Mouse (Mus musculus): Measurements from ENCODE around the gene Mbl2. TPM values are rescaled to one million over a fixed set of nuclear protein-coding genes. Genes with fewer than 3 reads are reported as not detected.

Gene Mbl2
- 0.18 and 0.21 TPM in 2 replicates for total RNA-seq (2012; rRNA removed)

DNA sequence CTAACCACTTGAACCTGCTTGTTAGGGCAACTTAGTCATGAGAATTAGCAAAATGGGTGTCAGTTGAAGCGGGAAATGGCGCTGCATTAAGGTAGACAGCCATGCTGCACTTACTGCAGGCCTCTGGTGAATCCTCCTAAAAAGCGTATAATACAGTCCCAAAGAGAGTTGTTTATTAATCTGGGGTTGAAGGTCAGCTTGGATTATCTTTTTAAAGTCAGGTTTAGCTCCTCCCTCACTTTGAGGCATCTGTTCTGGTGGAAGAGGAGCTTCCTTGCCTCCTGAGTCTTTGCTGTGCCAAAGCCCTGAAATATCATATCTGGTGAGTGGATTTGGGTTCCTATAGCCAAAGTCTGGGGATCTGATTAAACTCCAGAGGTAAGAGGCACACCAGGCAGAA lies at the start of gene Mbl2:
TSS of gene Mbl2 (plus strand) at position 252 of the 400 bp plus-strand sequence.
- no peak for DNase-seq (ENCODE audit: low read depth, low spot score)
- no peak for TF ChIP-seq MAFK (IDR thresholded peaks at IDR 0.05; ENCODE audit: insufficient read depth, low read depth, low read length)
- TF ChIP-seq ZC3H11A (IDR thresholded peaks at IDR 0.05; ENCODE audit: borderline replicate concordance, low read depth, low read length), result no peak
- TF ChIP-seq ZNF384 (IDR thresholded peaks at IDR 0.05; ENCODE audit: low read depth, low read length), result no peak
- TF ChIP-seq HCFC1 (IDR thresholded peaks at IDR 0.05; ENCODE audit: borderline replicate concordance, insufficient read depth, low read length), result no peak
- no peak for TF ChIP-seq CHD2 (IDR thresholded peaks at IDR 0.05; ENCODE audit: low read depth, low read length)
- Histone ChIP-seq H3K27ac (ENCODE audit: insufficient read depth, low read depth, low read length, poor library complexity, severe bottlenecking) (no peak within 1 kb of the TSS), H3K36me3 (ENCODE audit: control insufficient read depth, insufficient read depth, low read length, poor library complexity, severe bottlenecking) (no peaks in the 10 kb centered on the region), H3K9me3 (ENCODE audit: control insufficient read depth, insufficient read depth, low read depth, low read length) (no peaks in the 10 kb centered on the region), H3K9ac (ENCODE audit: insufficient read depth, low read depth, low read length, poor library complexity, severe bottlenecking) (no peak within 1 kb of the TSS), H3K4me3 (ENCODE audit: insufficient read depth in 1 of 2, low read depth in 1 of 2, low read length in 2 of 2, poor library complexity in 1 of 2, severe bottlenecking in 1 of 2) (no peak within 1 kb of the TSS), H3K4me1 (ENCODE audit: control insufficient read depth in 2 of 2, insufficient read depth in 2 of 2, low read length in 2 of 2, poor library complexity in 1 of 2) (no peaks in the 10 kb centered on the region)
- in situ Hi-C loops (cut with MboI; ENCODE audit: low sequenced_read_pairs in 2 of 2, unreplicated experiment in 2 of 2), result no loop called here

DNA sequence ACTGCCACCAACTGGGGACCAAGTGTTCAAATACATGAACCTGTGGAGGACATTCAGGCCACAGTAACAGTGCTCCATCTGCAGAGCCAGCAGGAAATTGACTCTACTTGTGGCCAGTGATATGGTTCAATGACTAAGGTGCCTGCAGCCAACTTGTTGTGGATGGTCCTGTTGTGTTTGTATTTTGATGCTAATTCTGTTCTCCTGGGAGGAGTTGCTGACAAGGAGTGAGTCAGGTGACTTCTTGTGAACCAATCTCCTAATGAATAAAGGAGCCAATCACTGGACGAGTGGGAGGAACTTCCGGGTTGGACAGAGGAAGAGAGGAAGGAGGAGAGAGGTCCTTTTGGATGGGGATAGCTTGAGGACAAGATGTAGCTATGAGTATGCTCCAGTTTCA lies 47.2 kb upstream of the Mbl2 start:
- in situ Hi-C loops (cut with MboI; ENCODE audit: low sequenced_read_pairs in 2 of 2, unreplicated experiment in 2 of 2), result no loop called here
- H3K4me1 ChIP-seq (ENCODE audit: control insufficient read depth in 2 of 2, insufficient read depth in 2 of 2, low read length in 2 of 2, poor library complexity in 1 of 2), result peaks cover 3 to 4% of the 10 kb centered on the region in 2 experiments; a peak in 1 of 4 replicates
- H3K9me3 ChIP-seq (ENCODE audit: control insufficient read depth, insufficient read depth, low read depth, low read length), result no peaks in the 10 kb centered on the region
- H3K4me3 ChIP-seq (ENCODE audit: insufficient read depth in 1 of 2, low read depth in 1 of 2, low read length in 2 of 2, poor library complexity in 1 of 2, severe bottlenecking in 1 of 2), result peak overlapping the region; percentile 70 to 72
- no peak overlapping the region for H3K9ac ChIP-seq (ENCODE audit: insufficient read depth, low read depth, low read length, poor library complexity, severe bottlenecking)
- peak overlapping the region; percentile 41 for H3K27ac ChIP-seq (ENCODE audit: insufficient read depth, low read depth, low read length, poor library complexity, severe bottlenecking)
- no peak for TF ChIP-seq ZNF384 (IDR thresholded peaks at IDR 0.05; ENCODE audit: low read depth, low read length)
- 0 out of 2 replicates have a peak, but pooled peaks have one; percentile 23 for TF ChIP-seq HCFC1 (IDR thresholded peaks at IDR 0.05; ENCODE audit: borderline replicate concordance, insufficient read depth, low read length)
- TF ChIP-seq MAFK (IDR thresholded peaks at IDR 0.05; ENCODE audit: insufficient read depth, low read depth, low read length), result peak; percentile 51; the same call in 1 of the 2 replicates
- TF ChIP-seq CHD2 (IDR thresholded peaks at IDR 0.05; ENCODE audit: low read depth, low read length), result 0 out of 2 replicates have a peak, but pooled peaks have one; percentile 31
- peak; percentile 71 for DNase-seq (ENCODE audit: low read depth, low spot score)
- H3K36me3 ChIP-seq (ENCODE audit: control insufficient read depth, insufficient read depth, low read length, poor library complexity, severe bottlenecking), result no peaks in the 10 kb centered on the region

DNA sequence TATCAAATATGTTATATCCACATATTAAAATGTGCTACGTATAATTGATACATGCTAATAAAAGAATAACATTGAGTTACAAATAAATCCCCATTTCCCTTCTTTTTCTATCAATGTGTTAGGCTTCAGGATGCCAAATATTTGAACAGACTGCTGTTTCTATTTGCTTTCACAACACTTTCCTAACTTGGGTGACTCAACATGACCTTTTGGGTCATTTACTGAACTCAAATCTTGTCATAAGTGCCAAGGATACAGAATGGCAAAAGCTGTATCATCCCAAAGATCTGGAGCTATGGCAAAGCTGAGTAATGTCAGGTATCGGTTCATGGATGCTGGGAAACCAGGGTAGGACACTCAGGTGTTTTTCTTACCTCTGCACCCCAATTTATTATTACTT lies 45.5 kb upstream of the Mbl2 start:
- no peak for DNase-seq (ENCODE audit: low read depth, low spot score)
- no peak for TF ChIP-seq ZC3H11A (IDR thresholded peaks at IDR 0.05; ENCODE audit: borderline replicate concordance, low read depth, low read length)
- TF ChIP-seq CHD2 (IDR thresholded peaks at IDR 0.05; ENCODE audit: low read depth, low read length), result no peak
- no peak for TF ChIP-seq MAFK (IDR thresholded peaks at IDR 0.05; ENCODE audit: insufficient read depth, low read depth, low read length)
- H3K9ac ChIP-seq (ENCODE audit: insufficient read depth, low read depth, low read length, poor library complexity, severe bottlenecking), result no peak overlapping the region
- H3K4me1 ChIP-seq (ENCODE audit: control insufficient read depth in 2 of 2, insufficient read depth in 2 of 2, low read length in 2 of 2, poor library complexity in 1 of 2), result peaks cover 0 to 3% of the 10 kb centered on the region in 2 experiments; a peak in 1 of 4 replicates
- H3K9me3 ChIP-seq (ENCODE audit: control insufficient read depth, insufficient read depth, low read depth, low read length), result no peaks in the 10 kb centered on the region
- H3K36me3 ChIP-seq (ENCODE audit: control insufficient read depth, insufficient read depth, low read length, poor library complexity, severe bottlenecking), result no peaks in the 10 kb centered on the region
- no peak overlapping the region for H3K4me3 ChIP-seq (ENCODE audit: insufficient read depth in 1 of 2, low read depth in 1 of 2, low read length in 2 of 2, poor library complexity in 1 of 2, severe bottlenecking in 1 of 2)
- in situ Hi-C loops (cut with MboI; ENCODE audit: low sequenced_read_pairs in 2 of 2, unreplicated experiment in 2 of 2), result no loop called here
- H3K27ac ChIP-seq (ENCODE audit: insufficient read depth, low read depth, low read length, poor library complexity, severe bottlenecking), result no peak overlapping the region

DNA sequence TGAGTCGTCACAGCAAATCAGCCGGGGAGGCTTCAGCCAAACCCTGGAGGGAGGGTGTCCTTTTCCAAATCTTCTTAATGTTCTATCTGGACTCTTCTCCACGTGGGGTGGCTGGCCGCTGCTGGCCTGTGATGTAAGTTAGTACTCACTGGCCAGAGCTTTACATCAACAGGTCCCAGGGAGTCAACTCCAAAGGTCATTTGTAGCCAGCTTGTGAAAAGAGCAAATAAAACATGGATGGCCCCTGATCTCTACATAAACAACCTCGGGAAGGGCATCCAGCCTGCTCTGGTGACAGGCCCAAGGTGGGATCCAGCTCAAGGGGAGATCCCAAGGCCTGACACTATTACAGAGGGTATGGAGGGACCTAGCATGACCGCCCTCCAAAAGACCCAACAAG lies 37.7 kb upstream of the Mbl2 start:
- no peak overlapping the region for H3K4me3 ChIP-seq (ENCODE audit: insufficient read depth in 1 of 2, low read depth in 1 of 2, low read length in 2 of 2, poor library complexity in 1 of 2, severe bottlenecking in 1 of 2)
- H3K9me3 ChIP-seq (ENCODE audit: control insufficient read depth, insufficient read depth, low read depth, low read length), result no peaks in the 10 kb centered on the region
- H3K27ac ChIP-seq (ENCODE audit: insufficient read depth, low read depth, low read length, poor library complexity, severe bottlenecking), result no peak overlapping the region
- DNase-seq (ENCODE audit: low read depth, low spot score), result no peak
- H3K36me3 ChIP-seq (ENCODE audit: control insufficient read depth, insufficient read depth, low read length, poor library complexity, severe bottlenecking), result no peaks in the 10 kb centered on the region
- H3K9ac ChIP-seq (ENCODE audit: insufficient read depth, low read depth, low read length, poor library complexity, severe bottlenecking), result no peak overlapping the region
- H3K4me1 ChIP-seq (ENCODE audit: control insufficient read depth in 2 of 2, insufficient read depth in 2 of 2, low read length in 2 of 2, poor library complexity in 1 of 2), result peaks cover 0 to 5% of the 10 kb centered on the region in 2 experiments; a peak in 1 of 4 replicates
- TF ChIP-seq ZC3H11A (IDR thresholded peaks at IDR 0.05; ENCODE audit: borderline replicate concordance, low read depth, low read length), result no peak
- TF ChIP-seq HCFC1 (IDR thresholded peaks at IDR 0.05; ENCODE audit: borderline replicate concordance, insufficient read depth, low read length), result no peak
- in situ Hi-C loops (cut with MboI; ENCODE audit: low sequenced_read_pairs in 2 of 2, unreplicated experiment in 2 of 2), result no loop called here

DNA sequence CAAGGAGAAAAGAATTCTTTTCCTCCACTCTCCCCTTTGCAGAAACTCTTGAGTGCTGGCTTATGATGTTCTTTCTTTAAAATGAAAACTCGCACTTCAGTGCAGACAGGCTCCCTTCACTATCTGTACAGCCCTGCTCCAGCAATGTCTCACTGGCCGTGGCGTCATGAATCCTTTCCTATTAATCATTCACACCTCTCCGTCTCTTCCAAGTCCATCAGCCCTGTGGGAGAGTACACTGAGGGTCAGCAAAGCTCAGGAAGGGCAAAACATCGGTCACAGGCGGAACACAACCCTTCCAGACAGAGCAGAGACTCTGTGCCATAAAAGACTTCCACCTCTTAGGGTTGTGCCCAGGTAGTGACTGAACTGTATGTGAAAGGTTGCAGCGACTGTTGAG lies 30.6 kb upstream of the Mbl2 start:
- Histone ChIP-seq H3K9me3 (ENCODE audit: control insufficient read depth, insufficient read depth, low read depth, low read length) (no peaks in the 10 kb centered on the region), H3K9ac (ENCODE audit: insufficient read depth, low read depth, low read length, poor library complexity, severe bottlenecking) (no peak overlapping the region), H3K27ac (ENCODE audit: insufficient read depth, low read depth, low read length, poor library complexity, severe bottlenecking) (no peak overlapping the region), H3K4me3 (ENCODE audit: insufficient read depth in 1 of 2, low read depth in 1 of 2, low read length in 2 of 2, poor library complexity in 1 of 2, severe bottlenecking in 1 of 2) (no peak overlapping the region), H3K36me3 (ENCODE audit: control insufficient read depth, insufficient read depth, low read length, poor library complexity, severe bottlenecking) (no peaks in the 10 kb centered on the region), H3K4me1 (ENCODE audit: control insufficient read depth in 2 of 2, insufficient read depth in 2 of 2, low read length in 2 of 2, poor library complexity in 1 of 2) (peaks cover 0 to 2% of the 10 kb centered on the region in 2 experiments; a peak in 1 of 4 replicates)
- no peak for DNase-seq (ENCODE audit: low read depth, low spot score)
- no peak for TF ChIP-seq MAFK (IDR thresholded peaks at IDR 0.05; ENCODE audit: insufficient read depth, low read depth, low read length)
- TF ChIP-seq ZC3H11A (IDR thresholded peaks at IDR 0.05; ENCODE audit: borderline replicate concordance, low read depth, low read length), result no peak
- TF ChIP-seq HCFC1 (IDR thresholded peaks at IDR 0.05; ENCODE audit: borderline replicate concordance, insufficient read depth, low read length), result no peak
- in situ Hi-C loops (cut with MboI; ENCODE audit: low sequenced_read_pairs in 2 of 2, unreplicated experiment in 2 of 2), result no loop called here
